Mouse (Mus musculus) gastrocnemius, adult 8-10 months (tissue): ENCODE measurements around the gene Gbp7. TPM values are rescaled to one million over a fixed set of nuclear protein-coding genes. Genes with fewer than 3 reads are reported as not detected.
"Not testable (repeated sequence)": the region's sequence is repeated elsewhere in the genome, so short reads cannot be mapped to it uniquely, and the experiment has no call there.

Source experiments
- DNase-seq, 2 experiments: peaks; one replicate each; pipeline ENCODE4 v3.0.0; 2022; ENCODE audit warnings: low spot score in 2 of 2
- total RNA-seq, 4 experiments: library from RNA; stranded (reverse); gene quantifications; 2 replicates each; pipeline ENCODE4 v1.2.4; 2022

The Gbp7 gene
- total RNA-seq: 1 to 10 TPM; 3.0 to 7.7 (median 5.5) TPM

- peak; percentile 20 to 48 for DNase-seq
Measured at GRCm38 (mm10) chr3:142530087-142530953, at the start of gene Gbp7. Gbp7 (plus strand) TSS chr3:142530342.

- peak; percentile 38 to 50 for DNase-seq
Measured at GRCm38 (mm10) chr3:142490465-142490864, 39.7 kb upstream of the Gbp7 start.

- DNase-seq: peak; percentile 46 to 63
Measured at GRCm38 (mm10) chr3:142493536-142494061, 36.5 kb upstream of the Gbp7 start, which contains the start of gene Gbp5. Gbp5 (plus strand) TSS chr3:142493978.

DNA sequence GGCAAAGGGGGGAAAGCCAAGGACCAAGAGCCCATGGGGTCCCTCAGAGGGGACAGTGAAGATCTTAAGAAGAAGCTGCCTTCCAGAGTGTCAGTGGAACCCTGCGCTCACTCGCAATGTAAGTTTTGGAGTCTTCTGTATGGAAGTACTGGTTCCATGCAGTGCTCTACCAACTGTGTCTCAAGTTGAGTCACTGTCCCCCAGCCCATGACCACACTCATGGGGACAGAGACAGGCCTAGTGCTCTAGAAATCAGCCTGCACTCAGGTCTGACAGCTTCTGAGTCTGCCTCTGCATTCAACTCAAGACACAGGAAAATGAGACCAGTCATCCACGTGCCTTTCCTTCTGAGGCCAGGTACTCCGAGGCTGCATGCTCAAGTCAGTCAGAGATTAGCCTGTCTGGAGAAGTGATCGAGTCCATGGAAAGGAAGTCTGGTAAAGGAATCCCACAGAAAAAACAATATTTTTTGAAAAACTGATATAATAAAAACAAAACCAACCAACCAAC, 34.9 kb upstream of the Gbp7 start:
- no peak for DNase-seq

- no peak for DNase-seq
Measured at GRCm38 (mm10) chr3:142496113-142497101, 33.7 kb upstream of the Gbp7 start.

DNA sequence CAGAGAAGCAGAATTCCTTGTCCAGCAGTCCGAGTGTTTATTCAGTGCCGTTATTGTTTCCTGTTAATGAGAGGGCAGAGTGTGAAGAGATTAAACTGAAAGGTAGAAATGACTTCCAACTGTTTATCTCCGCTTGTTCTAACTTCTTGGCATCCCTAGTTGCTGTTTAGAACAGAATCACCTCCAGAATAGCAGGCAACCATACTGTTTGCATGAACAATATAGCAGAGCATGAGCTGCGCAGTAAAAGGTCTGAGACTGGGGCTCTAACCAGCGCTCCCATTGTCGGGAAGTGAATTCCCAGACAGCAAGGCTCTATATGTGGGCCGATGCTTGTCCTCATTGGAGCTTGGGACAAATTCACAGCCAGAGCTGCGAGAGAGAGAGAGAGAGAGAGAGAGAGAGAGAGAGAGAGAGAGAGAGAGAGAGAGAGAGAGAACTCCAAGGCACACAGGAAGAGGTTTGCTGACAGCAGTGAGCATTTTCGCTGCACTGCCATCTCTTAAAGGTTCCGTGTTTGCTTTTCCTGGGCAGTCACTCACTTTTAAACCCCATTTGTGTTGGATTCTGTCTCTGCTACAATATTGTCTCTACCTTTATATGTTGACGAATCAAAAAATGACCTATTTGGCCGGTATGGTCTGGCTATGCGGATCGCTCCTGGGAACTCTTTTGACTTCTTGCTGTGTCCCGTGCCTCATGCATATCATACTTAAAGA, 32.9 kb upstream of the Gbp7 start:
- DNase-seq: no peak

DNA sequence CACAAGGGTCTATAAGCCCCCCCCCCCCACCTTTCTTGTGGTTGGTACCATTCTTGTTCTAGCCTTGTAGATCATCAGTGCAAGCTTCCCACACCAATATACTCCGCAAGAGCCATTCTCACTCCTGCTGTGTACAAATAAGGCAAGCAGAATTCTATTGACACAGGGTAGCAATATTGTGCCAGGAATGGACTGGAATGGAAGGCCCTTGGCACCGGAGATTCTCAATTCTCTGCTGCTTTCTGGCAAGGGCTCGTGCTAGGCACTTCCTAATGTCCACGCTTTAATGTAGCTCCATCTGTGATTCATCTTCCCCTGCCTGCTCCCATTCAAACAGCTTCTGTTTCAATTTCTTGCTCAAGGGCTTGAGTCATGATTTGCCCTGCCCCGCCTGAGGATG, 31.2 kb upstream of the Gbp7 start:
- DNase-seq: no peak

GRCm38 (mm10) chr3:142528116-142528515, 2.0 kb upstream of the Gbp7 start:
- no peak for DNase-seq

DNA sequence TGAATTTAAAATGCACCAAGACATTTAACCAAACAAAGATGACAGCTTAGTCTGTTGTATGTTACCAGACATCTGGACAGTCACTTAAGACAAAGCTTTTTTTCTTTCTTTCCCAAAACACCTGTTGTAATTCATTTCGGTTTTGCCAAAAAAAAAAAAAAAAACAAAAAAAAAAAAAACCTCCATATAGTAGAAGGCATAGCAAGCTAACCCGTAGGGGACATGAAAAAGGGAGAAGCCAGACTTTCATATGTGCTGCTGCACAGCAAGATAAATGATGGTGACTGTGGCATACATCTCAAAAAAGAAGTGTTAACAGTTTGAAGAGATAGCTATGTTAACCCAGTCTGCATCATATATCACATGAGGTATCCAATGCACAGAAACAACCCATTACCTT, 545 bp upstream of the Gbp7 start:
- DNase-seq: no peak

GRCm38 (mm10) chr3:142531595-142531994, 1.5 kb downstream of the Gbp7 start:
- no peak for DNase-seq

DNA sequence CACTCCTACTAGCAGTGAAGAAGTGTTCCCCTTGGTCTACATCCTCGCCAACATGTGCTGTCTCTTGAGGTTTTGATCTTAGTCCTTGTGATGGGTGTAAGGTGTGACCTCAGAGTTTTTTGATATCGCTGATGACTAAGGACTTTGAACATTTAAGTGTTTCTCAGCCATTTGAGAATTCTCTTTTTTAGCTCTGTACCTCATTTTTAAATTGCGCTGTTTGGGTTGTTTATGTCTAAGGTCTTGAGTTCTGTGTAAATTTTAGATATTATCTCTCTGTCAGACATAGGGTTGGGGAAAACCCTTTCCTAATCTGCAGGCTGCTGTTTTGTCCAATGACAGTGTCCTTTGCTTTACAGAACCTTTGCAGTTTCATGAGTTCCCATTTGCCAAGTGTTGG, 3.0 kb downstream of the Gbp7 start:
- no peak for DNase-seq

GRCm38 (mm10) chr3:142535667-142536066, 5.5 kb downstream of the Gbp7 start:
- DNase-seq: no peak

DNA sequence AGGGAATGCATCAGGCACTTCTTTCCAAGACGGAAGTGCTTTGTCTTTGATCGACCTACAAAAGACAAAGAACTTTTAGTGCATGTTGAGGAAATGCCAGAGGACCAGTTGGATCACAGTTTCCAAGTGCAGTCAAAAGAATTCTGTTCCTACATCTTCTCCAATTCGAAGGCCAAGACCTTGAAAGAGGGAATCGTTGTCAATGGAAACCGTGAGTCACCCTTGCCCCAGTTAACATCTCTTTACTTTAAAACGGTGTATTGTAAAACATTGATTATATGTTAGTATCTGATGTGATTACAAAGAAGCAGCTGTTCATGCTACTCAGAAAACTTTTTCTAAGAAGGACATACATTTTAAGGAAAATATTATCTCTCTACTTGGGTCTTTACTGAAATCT, 11.2 kb downstream of the Gbp7 start:
- DNase-seq: no peak

DNA sequence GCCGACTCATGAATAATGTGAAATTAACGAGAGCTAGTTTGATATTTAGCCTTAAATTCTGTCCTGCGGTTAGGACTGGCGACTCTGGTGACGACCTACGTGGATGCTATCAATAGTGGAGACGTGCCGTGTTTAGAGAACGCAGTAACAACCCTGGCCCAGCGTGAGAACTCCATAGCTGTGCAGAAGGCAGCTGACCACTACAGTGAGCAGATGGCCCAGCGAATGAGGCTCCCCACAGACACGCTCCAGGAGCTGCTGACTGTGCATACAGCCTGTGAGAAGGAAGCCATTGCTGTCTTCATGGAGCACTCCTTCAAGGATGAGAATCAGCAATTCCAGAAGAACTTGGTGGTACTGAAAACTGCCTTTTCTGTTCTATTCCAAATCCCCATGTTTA, 12.6 kb downstream of the Gbp7 start:
- DNase-seq: not testable (repeated sequence)

- DNase-seq: no peak
Measured at GRCm38 (mm10) chr3:142546690-142547089, 16.5 kb downstream of the Gbp7 start.

- no peak for DNase-seq
Measured at GRCm38 (mm10) chr3:142550052-142550676, 20.0 kb downstream of the Gbp7 start.

DNA sequence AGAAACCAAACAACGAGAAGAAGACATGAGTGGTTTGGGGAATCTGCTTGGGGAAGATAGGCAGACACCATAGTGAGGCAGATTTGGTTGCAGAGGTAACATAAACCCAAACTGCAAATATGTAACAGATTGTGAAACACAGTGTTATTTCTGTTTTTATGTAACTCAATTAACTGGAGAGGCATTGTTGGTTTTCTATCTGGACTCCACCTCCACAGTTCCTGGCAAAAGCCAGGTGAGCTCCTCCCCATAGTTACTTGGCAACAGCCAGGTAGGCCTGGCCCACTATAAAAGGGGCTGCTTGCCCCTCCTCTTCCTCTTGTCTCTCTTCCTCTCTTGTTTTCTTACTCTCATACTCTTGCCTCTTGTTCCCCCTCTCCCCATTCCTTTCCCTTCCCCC, 24.5 kb downstream of the Gbp7 start:
- no peak for DNase-seq

GRCm38 (mm10) chr3:142555623-142556022, 25.5 kb downstream of the Gbp7 start:
- no peak for DNase-seq

GRCm38 (mm10) chr3:142559632-142560228, 29.6 kb downstream of the Gbp7 start, which contains the start of gene Gbp3:
Gbp3 (plus strand) TSS chr3:142560026.
- no peak for DNase-seq
